1 mouse cellular context compared by ENCODE assay signal in genomic region chr7:25755468-25755833, GRCm38 (mm10).
A peak's percentile ranks its signal among the peaks of the same experiment; 100 is the strongest.
TF ChIP-seq lines count a peak whose summit lies in the region.

No protein-coding gene starts in this region.

TF ChIP-seq in MEL, 35 proteins besides CTCF, POLR2A, EP300 and RAD21 (continued from another document):
- TF ChIP-seq TCF12 (IDR thresholded peaks at IDR 0.05; ENCODE audit: low read depth, low read length) (no peak), ZKSCAN1 (IDR thresholded peaks at IDR 0.05; ENCODE audit: low read depth, low read length) (no peak), TAL1 (IDR thresholded peaks at IDR 0.05; ENCODE audit: low read length) (no peak), NRF1 (IDR thresholded peaks at IDR 0.05; ENCODE audit: insufficient read depth, low read depth, low read length, poor library complexity, severe bottlenecking) (no peak), GABPA (IDR thresholded peaks at IDR 0.05; ENCODE audit: low read depth, low read length) (no peak), MYB (IDR thresholded peaks at IDR 0.05; ENCODE audit: low read depth, low read length) (no peak), ZNF384 (IDR thresholded peaks at IDR 0.05; ENCODE audit: low read depth, low read length) (no peak), MEF2A (IDR thresholded peaks at IDR 0.05; ENCODE audit: extremely low read depth, insufficient replicate concordance, low read depth, low read length, poor library complexity, severe bottlenecking) (no peak), GATA1 (IDR thresholded peaks at IDR 0.05; ENCODE audit: low read depth, low read length) (no peak), TBP (IDR thresholded peaks at IDR 0.05; ENCODE audit: low read depth, low read length) (no peak), NELFE (IDR thresholded peaks at IDR 0.05; ENCODE audit: low read depth, low read length) (0 out of 2 replicates have a peak, but pooled peaks have one; percentile 35), MYC (IDR thresholded peaks at IDR 0.05; ENCODE audit: low read depth, low read length) (no peak), JUND (IDR thresholded peaks at IDR 0.05; ENCODE audit: low read depth, low read length) (no peak), MAX (IDR thresholded peaks at IDR 0.05; ENCODE audit: low read length) (no peak; the same call in 1 of the 2 replicates), SIN3A (IDR thresholded peaks at IDR 0.05; ENCODE audit: low read length) (0 out of 2 replicates have a peak, but pooled peaks have one; percentile 41), USF2 (IDR thresholded peaks at IDR 0.05; ENCODE audit: borderline replicate concordance in 1 of 2, insufficient read depth in 1 of 2, low read depth in 1 of 2, low read length in 2 of 2) (no peak), POLR2AphosphoS5 (IDR thresholded peaks at IDR 0.05; ENCODE audit: borderline replicate concordance, low read depth, low read length) (peak; percentile 14; the same call in 1 of the 2 replicates), RCOR1 (IDR thresholded peaks at IDR 0.05; ENCODE audit: low read depth, low read length) (no peak), HCFC1 (IDR thresholded peaks at IDR 0.05; ENCODE audit: low read depth, low read length) (no peak), BHLHE40 (IDR thresholded peaks at IDR 0.05; ENCODE audit: borderline replicate concordance, low read depth, low read length) (no peak), MXI1 (IDR thresholded peaks at IDR 0.05; ENCODE audit: low read depth, low read length) (no peak), MAZ (IDR thresholded peaks at IDR 0.05; ENCODE audit: low read depth, low read length) (no peak)
